Mouse (Mus musculus) cerebellum, adult 9-11 months (tissue): ENCODE results near the gene Rsph6a.

ENCODE experiments used
- DNase-seq: peaks from one replicate; pipeline ENCODE4 v3.0.0; 2022

Rsph6a gene

DNA sequence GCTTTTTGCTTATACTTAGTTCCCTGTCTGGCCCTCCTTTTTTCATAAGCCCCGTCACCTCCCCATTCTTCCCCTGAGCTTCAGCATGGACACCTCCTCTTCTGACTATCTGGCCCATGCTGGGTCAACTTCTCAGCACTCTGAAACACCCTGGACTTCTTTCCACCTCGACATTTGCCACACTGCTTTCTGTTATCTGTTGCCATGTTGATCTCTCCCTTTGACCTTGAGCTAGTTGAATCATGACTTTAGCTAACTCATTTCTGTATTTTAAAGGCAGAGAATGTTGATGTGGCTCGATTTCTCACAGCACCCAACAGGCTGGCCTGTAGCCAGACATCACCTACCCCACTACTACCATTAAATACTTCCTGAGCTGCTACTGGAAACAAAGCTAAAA is 52.9 kb downstream of the Rsph6a start:
- no peak for DNase-seq

GRCm38 (mm10) chr7:19109565-19109964 is 55.1 kb downstream of the Rsph6a start:
- no peak for DNase-seq

DNA sequence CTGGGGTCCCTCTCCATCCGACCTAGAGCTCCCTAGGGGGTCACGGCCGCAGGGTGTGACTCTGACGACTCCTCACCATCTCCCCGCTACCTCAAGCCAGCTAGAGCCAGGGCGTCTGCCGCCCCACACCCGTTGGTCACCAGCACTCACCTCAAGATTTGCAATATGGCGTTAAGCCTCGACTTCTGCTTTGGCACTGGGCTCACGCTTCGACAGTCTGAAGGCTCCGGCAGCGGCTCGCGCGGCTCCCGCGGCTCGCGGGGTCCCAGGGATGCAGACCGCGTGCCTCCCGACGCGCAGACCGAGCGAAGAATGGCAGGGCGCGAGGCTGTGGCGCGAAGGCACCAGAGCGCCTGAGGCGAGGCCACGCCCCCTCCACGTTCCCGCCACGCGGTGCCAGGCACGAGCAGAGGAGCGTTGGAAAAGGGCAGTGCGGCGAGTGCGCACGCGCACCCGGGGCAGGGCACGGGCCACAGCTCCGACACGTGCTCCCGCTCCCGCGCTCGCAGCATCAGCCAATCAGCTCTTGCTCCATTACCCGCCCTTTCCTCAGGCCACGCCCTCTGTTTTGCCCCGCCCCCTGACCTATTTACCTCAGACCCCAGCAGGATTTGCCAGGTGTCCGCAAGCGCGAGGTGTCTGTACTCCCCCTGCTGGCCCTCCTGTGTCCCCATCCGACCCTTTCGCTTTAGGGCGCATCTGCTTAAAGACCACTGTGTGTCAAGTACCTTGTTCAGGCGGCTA is 63.7 kb downstream of the Rsph6a start, which contains the start of gene Gm4969:
Gm4969 (minus strand) TSS at position 341 of the 744 bp plus-strand sequence.
- DNase-seq, result peak; percentile 87

GRCm38 (mm10) chr7:19119083-19119482 is 64.6 kb downstream of the Rsph6a start:
- peak; percentile 75 for DNase-seq

DNA sequence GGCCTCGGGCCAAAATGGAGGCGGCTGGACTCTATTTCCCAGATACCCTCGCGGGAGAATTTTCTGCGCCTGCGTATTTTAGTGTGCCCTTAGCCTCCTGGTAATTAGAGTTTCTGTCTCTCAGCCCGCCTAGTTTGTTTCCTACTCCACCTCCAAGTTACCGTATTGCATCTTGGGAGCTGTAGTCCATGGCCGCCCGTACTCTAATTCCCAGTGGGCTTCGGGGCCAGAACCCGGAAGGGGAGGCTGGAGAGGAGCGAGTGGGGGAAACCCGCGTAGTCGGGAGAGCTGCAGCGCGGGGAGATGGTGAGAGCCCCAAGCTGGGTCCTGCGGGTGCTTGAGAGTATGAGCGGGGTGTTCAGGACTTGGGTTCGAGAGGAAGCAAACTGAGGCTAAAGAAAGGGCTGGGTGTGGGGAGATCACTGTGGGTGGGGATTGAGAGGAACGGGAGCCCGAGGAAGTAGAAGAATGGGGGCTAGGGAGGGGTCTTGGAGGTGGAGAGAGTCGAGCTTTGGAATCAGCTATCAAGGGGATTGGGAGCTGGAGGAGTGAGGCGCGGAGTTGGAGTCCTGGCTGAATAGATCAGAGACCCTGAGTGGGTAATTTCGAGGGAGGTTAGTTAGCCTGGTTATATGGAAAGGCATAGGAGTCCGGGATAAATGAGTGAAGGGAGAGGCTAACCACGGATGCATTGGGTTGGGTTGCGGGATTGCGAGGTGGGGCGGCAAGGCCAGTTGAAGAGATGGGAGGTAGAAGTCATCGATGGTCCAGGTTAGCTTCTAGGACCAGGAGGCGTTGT is 65.3 kb downstream of the Rsph6a start, which contains the start of gene Fbxo46:
Fbxo46 (plus strand) TSS at position 229 of the 799 bp plus-strand sequence.
- peak; percentile 97 for DNase-seq

DNA sequence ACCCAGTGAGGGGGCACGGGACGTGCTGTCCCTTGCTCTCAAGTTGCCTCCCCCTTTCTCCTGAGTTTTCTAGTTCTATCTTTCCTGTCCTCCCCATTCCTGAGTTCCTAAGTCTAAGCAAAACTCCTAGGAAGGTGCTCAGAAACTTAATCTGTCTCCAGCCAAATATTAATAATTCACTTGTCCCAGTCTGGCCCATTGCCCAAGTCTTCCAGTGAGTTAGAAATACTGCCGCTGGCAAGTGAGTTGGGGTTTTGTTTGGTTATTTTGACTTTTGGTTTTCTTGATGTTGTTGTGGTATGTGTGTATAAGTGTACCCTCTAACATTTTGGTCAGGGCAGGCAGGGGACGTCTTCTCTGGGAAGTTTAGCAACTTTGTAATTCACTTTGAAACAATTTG is 67.2 kb downstream of the Rsph6a start:
- DNase-seq, result no peak
